Mouse (Mus musculus) embryonic facial prominence, embryonic 13.5 days (tissue): ENCODE data around the gene Dhrs2. TPM values are rescaled to one million over a fixed set of nuclear protein-coding genes. Genes with fewer than 3 reads are reported as not detected.

Experiments used
- ATAC-seq: fragments of 200-750 bp; cut with Nextera tagmentation; 2 replicates; pipeline ENCODE4 v1.8.0; 2017; ENCODE audit warnings: low read depth; ENCODE audit not compliant: insufficient number of reproducible peaks, insufficient read depth, low FRiP score, low TSS enrichment
- H3K27ac ChIP-seq: fragments of 300-500 bp; sonication (generic); 2 replicates; pipeline ENCODE4 v1.5.1; 2015; ENCODE audit warnings: moderate library complexity, mild to moderate bottlenecking, inconsistent platforms
- H3K27me3 ChIP-seq: fragments of 300-500 bp; sonication (generic); 2 replicates; pipeline ENCODE4 v1.6.1; 2015; ENCODE audit warnings: mild to moderate bottlenecking, inconsistent platforms
- H3K36me3 ChIP-seq: fragments of 300-500 bp; sonication (generic); 2 replicates; pipeline ENCODE4 v1.6.1; 2015; ENCODE audit warnings: mild to moderate bottlenecking, inconsistent platforms
- H3K4me1 ChIP-seq: fragments of 300-500 bp; sonication (generic); 2 replicates; pipeline ENCODE4 v1.6.1; 2015; ENCODE audit warnings: inconsistent platforms
- H3K4me2 ChIP-seq: fragments of 300-500 bp; sonication (generic); 2 replicates; pipeline ENCODE4 v1.6.1; 2015; ENCODE audit warnings: moderate library complexity, mild to moderate bottlenecking, inconsistent platforms
- H3K4me3 ChIP-seq: fragments of 300-500 bp; sonication (generic); 2 replicates; pipeline ENCODE4 v1.5.1; 2015; ENCODE audit warnings: mild to moderate bottlenecking, inconsistent platforms
- H3K9ac ChIP-seq: fragments of 300-500 bp; sonication (generic); 2 replicates; pipeline ENCODE4 v1.6.1; 2015; ENCODE audit warnings: mild to moderate bottlenecking, inconsistent platforms
- H3K9me3 ChIP-seq: fragments of 300-500 bp; sonication (generic); 2 replicates; pipeline ENCODE4 v1.6.1; 2016; ENCODE audit warnings: inconsistent platforms
- WGBS: fragments of 180-500 bp; shearing (Covaris S2); methylation state at CpG from one replicate; pipeline ENCODE4 v1.1.7; 2015; ENCODE audit warnings: mixed read lengths; 5-methylcytosine and 5-hydroxymethylcytosine counted together
- polyA plus RNA-seq: library from polyadenylated mRNA; unstranded; fragments of >200 nt; fragmentation: Nextera tagmentation; extraction: Ambion mirVana; gene quantifications from 2 replicates; pipeline ENCODE4 v1.2.1, GENCODE M21; 2015

Dhrs2 gene
- polyA plus RNA-seq: 0.54 and 0.73 TPM in 2 replicates

- no peak within 1 kb of the TSS for H3K27ac ChIP-seq
- ATAC-seq: no peak
Measured at GRCm38 (mm10) chr14:55221707-55222106, at the start of gene Dhrs2. Dhrs2 (plus strand) TSS chr14:55222007.

DNA sequence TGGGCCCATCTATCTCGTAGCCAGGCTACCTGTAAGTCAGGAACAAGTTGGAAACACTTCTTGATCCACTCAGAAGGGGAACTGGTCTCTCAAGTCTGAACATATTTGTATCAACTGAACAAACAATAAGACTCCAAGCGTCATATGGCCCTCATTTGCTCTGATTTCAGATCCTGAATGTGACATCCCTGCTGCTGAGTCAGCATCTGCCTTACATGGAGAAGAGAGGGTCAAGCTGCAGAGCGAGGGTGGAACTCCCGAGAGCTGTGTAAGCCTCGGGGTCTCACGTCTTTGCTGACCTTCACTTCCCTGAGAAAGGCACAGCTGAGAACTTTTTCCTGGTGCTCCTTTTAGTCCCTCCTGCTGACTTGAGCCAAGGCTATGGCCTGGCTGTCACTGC lies 47.6 kb upstream of the Dhrs2 start:
- peaks cover 3% of the 10 kb centered on the region; the same call in 1 of the 2 replicates for H3K27me3 ChIP-seq
- H3K27ac ChIP-seq: no peak overlapping the region
- no peak overlapping the region for H3K4me3 ChIP-seq
- H3K4me1 ChIP-seq: no peaks in the 10 kb centered on the region
- WGBS: 46% methylated on average over 6 of the region's 6 CpGs
- no peaks in the 10 kb centered on the region for H3K36me3 ChIP-seq
- ATAC-seq: no peak
- H3K9me3 ChIP-seq: no peaks in the 10 kb centered on the region
- H3K4me2 ChIP-seq: no peak overlapping the region
- H3K9ac ChIP-seq: no peak overlapping the region

More at GRCm38 (mm10) chr14:55221707-55222106, at the start of gene Dhrs2:
- Histone ChIP-seq H3K27me3 (no peaks in the 10 kb centered on the region), H3K9ac (no peak within 1 kb of the TSS), H3K36me3 (no peaks in the 10 kb centered on the region), H3K4me2 (no peak within 1 kb of the TSS), H3K4me3 (no peak within 1 kb of the TSS), H3K9me3 (no peaks in the 10 kb centered on the region), H3K4me1 (peaks cover 6% of the 10 kb centered on the region; the same call in 1 of the 2 replicates)
- 77% methylated on average over 9 of the region's 9 CpGs for WGBS

- no peak overlapping the region for H3K9ac ChIP-seq
- no peak overlapping the region for H3K4me3 ChIP-seq
- no peaks in the 10 kb centered on the region for H3K36me3 ChIP-seq
- no peak overlapping the region for H3K4me2 ChIP-seq
- ATAC-seq: no peak
- WGBS: 33% methylated on average over 5 of the region's 5 CpGs
- H3K27me3 ChIP-seq: no peaks in the 10 kb centered on the region
- H3K4me1 ChIP-seq: no peaks in the 10 kb centered on the region
- no peaks in the 10 kb centered on the region for H3K9me3 ChIP-seq
- H3K27ac ChIP-seq: no peak overlapping the region
Measured at GRCm38 (mm10) chr14:55177274-55177673, 44.5 kb upstream of the Dhrs2 start.

GRCm38 (mm10) chr14:55180951-55181350 lies 40.9 kb upstream of the Dhrs2 start:
- Histone ChIP-seq H3K27me3 (no peaks in the 10 kb centered on the region), H3K36me3 (no peaks in the 10 kb centered on the region), H3K9me3 (0 out of 2 replicates have a peak, but pooled peaks cover 2% of the 10 kb centered on the region), H3K4me1 (no peaks in the 10 kb centered on the region), H3K4me3 (no peak overlapping the region), H3K4me2 (no peak overlapping the region), H3K9ac (no peak overlapping the region), H3K27ac (no peak overlapping the region)
- 60% methylated on average over 3 of the region's 3 CpGs for WGBS
- ATAC-seq: no peak

DNA sequence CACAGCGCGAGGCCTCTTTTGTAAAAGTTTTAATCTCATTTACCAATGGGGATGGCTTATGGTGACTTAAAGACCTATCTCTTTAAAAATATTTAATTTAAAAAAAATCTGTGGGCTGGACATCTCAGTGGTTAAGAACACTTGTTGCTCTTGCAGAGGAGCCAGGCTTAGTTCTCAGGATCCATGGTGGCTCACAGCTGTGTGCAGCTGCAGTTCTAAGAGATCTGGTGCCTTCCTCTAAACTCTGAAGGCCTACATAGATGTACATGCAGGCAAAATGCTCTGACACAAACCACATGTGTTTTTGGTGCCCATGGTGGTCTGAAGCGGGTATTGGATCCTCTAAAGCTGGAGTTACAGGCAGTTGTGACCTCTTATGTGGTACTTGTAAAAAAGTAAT lies 38.6 kb upstream of the Dhrs2 start:
- Histone ChIP-seq H3K27me3 (no peaks in the 10 kb centered on the region), H3K4me1 (no peaks in the 10 kb centered on the region), H3K4me3 (no peak overlapping the region), H3K9me3 (0 out of 2 replicates have a peak, but pooled peaks cover 2% of the 10 kb centered on the region), H3K27ac (no peak overlapping the region), H3K9ac (no peak overlapping the region), H3K36me3 (no peaks in the 10 kb centered on the region), H3K4me2 (no peak overlapping the region)
- no peak for ATAC-seq
- 85% methylated on average over 3 of the region's 3 CpGs for WGBS

GRCm38 (mm10) chr14:55184640-55185145 lies 37.1 kb upstream of the Dhrs2 start:
- 0 out of 2 replicates have a peak, but pooled peaks cover 2% of the 10 kb centered on the region for H3K9me3 ChIP-seq
- no peak overlapping the region for H3K27ac ChIP-seq
- peaks cover 7% of the 10 kb centered on the region for H3K4me1 ChIP-seq
- 87% methylated on average over 3 of the region's 3 CpGs for WGBS
- H3K36me3 ChIP-seq: no peaks in the 10 kb centered on the region
- no peak for ATAC-seq
- H3K4me3 ChIP-seq: no peak overlapping the region
- H3K4me2 ChIP-seq: no peak overlapping the region
- H3K27me3 ChIP-seq: no peaks in the 10 kb centered on the region
- H3K9ac ChIP-seq: no peak overlapping the region

DNA sequence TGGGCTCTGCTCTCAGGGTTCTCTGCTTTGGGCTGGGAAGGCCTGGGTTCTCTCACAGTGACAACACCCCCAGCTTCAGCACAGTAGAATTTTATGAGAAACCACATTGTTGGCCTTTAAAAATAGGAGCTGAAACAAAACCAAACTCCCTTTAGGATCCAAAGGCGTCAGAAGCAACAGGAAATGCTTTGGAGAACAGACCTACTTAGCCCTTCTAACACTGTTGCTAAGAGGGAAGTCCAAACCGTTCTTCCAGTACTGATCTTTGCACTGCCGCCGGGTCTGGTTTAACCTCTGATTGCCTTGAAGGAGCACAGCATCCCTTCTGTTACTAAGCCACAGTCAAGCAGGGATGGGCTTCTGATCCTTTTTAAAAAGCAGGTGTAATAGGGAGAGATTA lies 33.3 kb upstream of the Dhrs2 start:
- Histone ChIP-seq H3K9ac (no peak overlapping the region), H3K36me3 (no peaks in the 10 kb centered on the region), H3K4me3 (no peak overlapping the region), H3K27ac (no peak overlapping the region), H3K4me2 (no peak overlapping the region), H3K27me3 (no peaks in the 10 kb centered on the region), H3K4me1 (peaks cover 11% of the 10 kb centered on the region), H3K9me3 (0 out of 2 replicates have a peak, but pooled peaks cover 2% of the 10 kb centered on the region)
- 39% methylated on average over 4 of the region's 4 CpGs for WGBS
- no peak for ATAC-seq

- H3K9ac ChIP-seq: no peak overlapping the region
- H3K27me3 ChIP-seq: no peaks in the 10 kb centered on the region
- H3K36me3 ChIP-seq: no peaks in the 10 kb centered on the region
- H3K27ac ChIP-seq: no peak overlapping the region
- no peak overlapping the region for H3K4me2 ChIP-seq
- 31% methylated on average over 9 of the region's 9 CpGs for WGBS
- 0 out of 2 replicates have a peak, but pooled peaks cover 2% of the 10 kb centered on the region for H3K9me3 ChIP-seq
- ATAC-seq: no peak
- H3K4me3 ChIP-seq: no peak overlapping the region
- H3K4me1 ChIP-seq: peaks cover 13% of the 10 kb centered on the region
Measured at GRCm38 (mm10) chr14:55189351-55189769, 32.4 kb upstream of the Dhrs2 start.

- no peak for ATAC-seq
- Histone ChIP-seq H3K36me3 (no peaks in the 10 kb centered on the region), H3K9me3 (no peaks in the 10 kb centered on the region), H3K27ac (no peak overlapping the region), H3K4me1 (peaks cover 16% of the 10 kb centered on the region), H3K4me3 (no peak overlapping the region), H3K4me2 (no peak overlapping the region), H3K27me3 (no peaks in the 10 kb centered on the region), H3K9ac (no peak overlapping the region)
- WGBS: 92% methylated on average over 8 of the region's 8 CpGs
Measured at GRCm38 (mm10) chr14:55193354-55193753, 28.5 kb upstream of the Dhrs2 start.

GRCm38 (mm10) chr14:55193876-55194635 lies 27.8 kb upstream of the Dhrs2 start:
- ATAC-seq: no peak

GRCm38 (mm10) chr14:55194786-55195185 lies 27.0 kb upstream of the Dhrs2 start:
- no peak overlapping the region for H3K9ac ChIP-seq
- WGBS: 38% methylated on average over 6 of the region's 6 CpGs
- H3K4me1 ChIP-seq: peaks cover 8% of the 10 kb centered on the region; the same call in 1 of the 2 replicates
- H3K4me2 ChIP-seq: no peak overlapping the region
- H3K27ac ChIP-seq: no peak overlapping the region
- no peaks in the 10 kb centered on the region for H3K9me3 ChIP-seq
- ATAC-seq: no peak
- no peak overlapping the region for H3K4me3 ChIP-seq
- no peaks in the 10 kb centered on the region for H3K36me3 ChIP-seq
- no peaks in the 10 kb centered on the region for H3K27me3 ChIP-seq

More at GRCm38 (mm10) chr14:55193876-55194635, 27.8 kb upstream of the Dhrs2 start:
- no peak overlapping the region for H3K4me2 ChIP-seq
- no peaks in the 10 kb centered on the region for H3K27me3 ChIP-seq
- no peak overlapping the region for H3K27ac ChIP-seq
- 60% methylated on average over 14 of the region's 14 CpGs for WGBS
- H3K9ac ChIP-seq: no peak overlapping the region
- H3K36me3 ChIP-seq: no peaks in the 10 kb centered on the region
- H3K9me3 ChIP-seq: no peaks in the 10 kb centered on the region
- no peak overlapping the region for H3K4me3 ChIP-seq
- H3K4me1 ChIP-seq: peaks cover 15% of the 10 kb centered on the region

DNA sequence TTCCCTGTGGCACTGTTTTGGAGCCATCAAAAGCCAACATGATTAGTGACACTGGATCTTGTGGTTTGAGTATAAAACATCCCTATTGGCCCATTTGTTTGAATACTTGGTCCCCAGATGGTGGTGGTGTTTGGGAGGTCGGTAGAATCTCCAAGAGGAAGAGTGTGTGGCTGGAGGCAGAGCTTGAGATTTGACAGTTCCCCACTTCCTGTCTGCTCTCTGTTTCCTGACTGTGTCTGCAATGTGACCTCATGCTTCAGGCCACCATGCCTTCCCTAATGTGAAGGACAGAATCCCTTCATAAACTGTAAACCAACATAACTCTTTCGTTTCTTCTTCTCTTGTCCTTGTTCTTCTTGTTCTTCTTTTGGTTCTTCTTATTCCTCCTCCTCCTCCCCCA lies 24.7 kb upstream of the Dhrs2 start:
- Histone ChIP-seq H3K27ac (no peak overlapping the region), H3K4me3 (no peak overlapping the region), H3K4me2 (no peak overlapping the region), H3K27me3 (no peaks in the 10 kb centered on the region), H3K4me1 (0 out of 2 replicates have a peak, but pooled peaks cover 5% of the 10 kb centered on the region), H3K9ac (no peak overlapping the region), H3K36me3 (no peaks in the 10 kb centered on the region), H3K9me3 (no peaks in the 10 kb centered on the region)
- ATAC-seq: no peak
- 42% methylated on average over 2 of the region's 2 CpGs for WGBS
